Mouse (Mus musculus) frontal cortex, adult 2 months (tissue): ENCODE results near the gene Acsl5. TPM values are rescaled to one million over a fixed set of nuclear protein-coding genes. Genes with fewer than 3 reads are reported as not detected.
A peak's percentile ranks its signal among the peaks of the same experiment; 100 is the strongest.

Experiments
- DNase-seq, 2 experiments: peaks; one replicate each; pipeline ENCODE4 v3.0.0; 2022; ENCODE audit warnings: low spot score in 1 of 2; ENCODE audit errors: extremely low spot score in 1 of 2
- polyA plus RNA-seq: library from polyadenylated mRNA; depleted of rRNA; stranded (reverse); fragments of >200 nt; gene quantifications from 2 replicates; pipeline ENCODE4 v1.2.3, GENCODE M21; 2012

Gene Acsl5
- polyA plus RNA-seq, 1 experiment, result 25.8 TPM

- DNase-seq, result peak in 1 of 2 experiments; percentile 67
Measured at GRCm38 (mm10) chr19:55236564-55236963, 15.2 kb upstream of the Acsl5 start.

GRCm38 (mm10) chr19:55239766-55240426 is 11.8 kb upstream of the Acsl5 start:
- no peak for DNase-seq

- no peak for DNase-seq
Measured at GRCm38 (mm10) chr19:55241186-55241645, 10.5 kb upstream of the Acsl5 start, which contains the start of gene Gucy2g. Gucy2g (minus strand) TSS chr19:55241236.

- DNase-seq, result peak; percentile 65 to 68
Measured at GRCm38 (mm10) chr19:55244791-55245231, 6.9 kb upstream of the Acsl5 start.

- no peak for DNase-seq
Measured at GRCm38 (mm10) chr19:55247563-55247962, 4.2 kb upstream of the Acsl5 start.

- DNase-seq, result no peak
Measured at GRCm38 (mm10) chr19:55247991-55248520, 3.7 kb upstream of the Acsl5 start.

GRCm38 (mm10) chr19:55250451-55250850 is 1.3 kb upstream of the Acsl5 start:
- no peak for DNase-seq

- DNase-seq, result no peak
Measured at GRCm38 (mm10) chr19:55253239-55253569, 1.5 kb downstream of the Acsl5 start.

GRCm38 (mm10) chr19:55253570-55254441 is 2.1 kb downstream of the Acsl5 start:
- DNase-seq, result peak in 1 of 2 experiments; percentile 72

- peak in 1 of 2 experiments; percentile 46 for DNase-seq
Measured at GRCm38 (mm10) chr19:55254513-55255016, 2.8 kb downstream of the Acsl5 start.

- DNase-seq, result peak; percentile 36 to 67
Measured at GRCm38 (mm10) chr19:55256156-55256555, 4.4 kb downstream of the Acsl5 start.

GRCm38 (mm10) chr19:55257656-55258375 is 6.1 kb downstream of the Acsl5 start:
- no peak for DNase-seq

- DNase-seq, result no peak
Measured at GRCm38 (mm10) chr19:55258514-55258913, 6.8 kb downstream of the Acsl5 start.

GRCm38 (mm10) chr19:55260389-55261184 is 8.8 kb downstream of the Acsl5 start:
- no peak for DNase-seq

- DNase-seq, result no peak
Measured at GRCm38 (mm10) chr19:55265269-55265668, 13.5 kb downstream of the Acsl5 start.

- no peak for DNase-seq
Measured at GRCm38 (mm10) chr19:55266786-55267185, 15.0 kb downstream of the Acsl5 start.

- no peak for DNase-seq
Measured at GRCm38 (mm10) chr19:55268150-55268549, 16.4 kb downstream of the Acsl5 start.

GRCm38 (mm10) chr19:55269051-55269450 is 17.3 kb downstream of the Acsl5 start:
- no peak for DNase-seq

GRCm38 (mm10) chr19:55271448-55271847 is 19.7 kb downstream of the Acsl5 start:
- DNase-seq, result no peak

GRCm38 (mm10) chr19:55273340-55273739 is 21.6 kb downstream of the Acsl5 start:
- no peak for DNase-seq
